Mouse (Mus musculus): ENCODE data around the gene Igdcc3. TPM values are rescaled to one million over a fixed set of nuclear protein-coding genes. Genes with fewer than 3 reads are reported as not detected.
"Not testable (repeated sequence)": the region's sequence is repeated elsewhere in the genome, so short reads cannot be mapped to it uniquely, and the experiment has no call there.

Gene Igdcc3
- polyA plus RNA-seq, 1 experiment, result not detected

GRCm38 (mm10) chr9:65216972-65217371, 76.0 kb downstream of the Igdcc3 start:
- H3K27me3 ChIP-seq (ENCODE audit: control insufficient read depth), result no peaks in the 10 kb centered on the region
- H3K9me3 ChIP-seq (ENCODE audit: control insufficient read depth, low read length), result peaks cover 6% of the 10 kb centered on the region; the same call in 1 of the 2 replicates
- H3K4me1 ChIP-seq (ENCODE audit: control insufficient read depth), result peaks cover 68% of the 10 kb centered on the region
- peaks cover 36% of the 10 kb centered on the region for H3K36me3 ChIP-seq (ENCODE audit: control insufficient read depth)
- H3K4me3 ChIP-seq (replicated peaks), result peak overlapping the region; percentile 79
- TF ChIP-seq TAL1 (IDR thresholded peaks at IDR 0.05; ENCODE audit: low read length) (no peak), GATA1 (IDR thresholded peaks at IDR 0.05; ENCODE audit: low read length) (peak; percentile 85)

- peak overlapping the region; percentile 79 for H3K4me3 ChIP-seq (replicated peaks)
- peaks cover 72% of the 10 kb centered on the region for H3K4me1 ChIP-seq (ENCODE audit: control insufficient read depth)
- H3K9me3 ChIP-seq (ENCODE audit: control insufficient read depth, low read length), result peaks cover 4% of the 10 kb centered on the region; the same call in 1 of the 2 replicates
- peaks cover 42% of the 10 kb centered on the region for H3K36me3 ChIP-seq (ENCODE audit: control insufficient read depth)
- TF ChIP-seq GATA1 (IDR thresholded peaks at IDR 0.05; ENCODE audit: low read length), result peak; percentile 48
- TF ChIP-seq TAL1 (IDR thresholded peaks at IDR 0.05; ENCODE audit: low read length), result no peak
- no peaks in the 10 kb centered on the region for H3K27me3 ChIP-seq (ENCODE audit: control insufficient read depth)
Observed at GRCm38 (mm10) chr9:65217661-65218060, 76.7 kb downstream of the Igdcc3 start.

DNA sequence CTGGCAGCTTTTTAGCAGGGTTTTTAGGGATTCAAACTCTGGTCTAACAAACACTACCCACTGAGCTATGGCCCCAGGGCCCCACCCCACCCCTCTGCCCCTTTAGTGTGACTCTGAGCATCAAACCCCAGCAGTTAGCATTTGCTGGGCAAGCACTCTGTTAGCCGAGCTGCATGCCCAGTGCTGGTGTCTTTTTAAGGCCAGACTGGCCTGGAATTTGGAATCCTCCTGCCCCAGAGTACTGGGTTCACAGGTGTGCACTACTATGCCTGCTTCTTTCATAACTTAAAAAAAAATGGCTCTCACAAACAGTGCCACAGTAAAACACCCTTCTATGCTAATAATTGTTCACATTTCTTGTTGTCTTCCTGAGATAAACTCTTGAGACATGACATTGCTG, 77.9 kb downstream of the Igdcc3 start:
- Histone ChIP-seq H3K4me1 (ENCODE audit: control insufficient read depth) (peaks cover 79% of the 10 kb centered on the region), H3K4me3 (replicated peaks) (no peak overlapping the region), H3K9me3 (ENCODE audit: control insufficient read depth, low read length) (no peaks in the 10 kb centered on the region; the same call in 1 of the 2 replicates), H3K27me3 (ENCODE audit: control insufficient read depth) (no peaks in the 10 kb centered on the region), H3K36me3 (ENCODE audit: control insufficient read depth) (peaks cover 51% of the 10 kb centered on the region)
- no peak for TF ChIP-seq GATA1 (IDR thresholded peaks at IDR 0.05; ENCODE audit: low read length)
- no peak for TF ChIP-seq TAL1 (IDR thresholded peaks at IDR 0.05; ENCODE audit: low read length)

DNA sequence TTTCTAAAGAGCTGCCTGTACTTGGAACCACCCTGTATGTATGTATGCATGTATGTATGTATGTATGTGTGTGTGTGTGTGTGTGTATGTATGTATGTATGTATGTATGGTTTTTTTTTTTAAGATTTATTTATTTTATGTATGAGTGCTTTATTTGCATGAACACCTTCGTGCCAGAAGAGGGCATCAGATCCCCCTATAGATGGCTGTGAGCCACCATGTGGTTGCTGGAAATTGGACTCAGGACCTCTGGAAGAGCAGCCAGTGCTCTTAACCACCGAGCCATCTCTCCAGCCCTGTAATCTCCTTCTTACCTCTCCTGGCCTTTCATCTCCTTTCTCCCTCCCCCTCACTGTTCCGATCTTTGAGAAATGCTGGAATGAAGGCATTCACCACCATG, 79.4 kb downstream of the Igdcc3 start:
- Histone ChIP-seq H3K4me1 (ENCODE audit: control insufficient read depth) (peaks cover 71% of the 10 kb centered on the region), H3K36me3 (ENCODE audit: control insufficient read depth) (peaks cover 53% of the 10 kb centered on the region)
- not testable (repeated sequence) for H3K27me3 ChIP-seq (ENCODE audit: control insufficient read depth); H3K4me3 ChIP-seq (replicated peaks); H3K9me3 ChIP-seq (ENCODE audit: control insufficient read depth, low read length)

DNA sequence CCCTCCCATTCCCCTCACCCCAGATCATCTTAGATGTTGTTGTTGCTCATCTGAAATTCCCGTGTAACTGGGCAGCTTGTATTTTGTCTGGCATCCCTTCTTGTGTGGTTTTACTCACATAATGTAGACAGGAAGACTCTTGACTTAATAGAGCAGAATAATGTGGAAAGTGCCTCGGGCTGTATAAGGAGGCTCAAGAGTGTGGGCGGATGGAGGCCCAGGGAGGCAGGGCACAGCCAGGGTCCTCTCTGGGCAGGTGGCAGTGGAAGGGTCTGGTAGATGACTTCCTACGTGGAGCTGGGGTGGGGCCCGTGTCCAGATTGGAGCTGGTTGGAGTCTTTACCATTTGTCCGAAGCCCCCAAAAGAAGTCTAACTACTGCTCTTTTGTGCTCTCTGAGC, 82.9 kb downstream of the Igdcc3 start:
- Histone ChIP-seq H3K9me3 (ENCODE audit: control insufficient read depth, low read length) (no peaks in the 10 kb centered on the region), H3K4me1 (ENCODE audit: control insufficient read depth) (peaks cover 38% of the 10 kb centered on the region), H3K36me3 (ENCODE audit: control insufficient read depth) (peaks cover 65% of the 10 kb centered on the region), H3K4me3 (replicated peaks) (no peak overlapping the region), H3K27me3 (ENCODE audit: control insufficient read depth) (no peaks in the 10 kb centered on the region)
- TF ChIP-seq TAL1 (IDR thresholded peaks at IDR 0.05; ENCODE audit: low read length) (no peak), GATA1 (IDR thresholded peaks at IDR 0.05; ENCODE audit: low read length) (no peak)

- Histone ChIP-seq H3K9me3 (ENCODE audit: control insufficient read depth, low read length) (no peaks in the 10 kb centered on the region), H3K4me3 (replicated peaks) (no peak overlapping the region), H3K36me3 (ENCODE audit: control insufficient read depth) (peaks cover 69% of the 10 kb centered on the region), H3K4me1 (ENCODE audit: control insufficient read depth) (peaks cover 25% of the 10 kb centered on the region), H3K27me3 (ENCODE audit: control insufficient read depth) (no peaks in the 10 kb centered on the region)
- TF ChIP-seq GATA1 (IDR thresholded peaks at IDR 0.05; ENCODE audit: low read length) (no peak), TAL1 (IDR thresholded peaks at IDR 0.05; ENCODE audit: low read length) (no peak)
Observed at GRCm38 (mm10) chr9:65225795-65226194, 84.8 kb downstream of the Igdcc3 start.

DNA sequence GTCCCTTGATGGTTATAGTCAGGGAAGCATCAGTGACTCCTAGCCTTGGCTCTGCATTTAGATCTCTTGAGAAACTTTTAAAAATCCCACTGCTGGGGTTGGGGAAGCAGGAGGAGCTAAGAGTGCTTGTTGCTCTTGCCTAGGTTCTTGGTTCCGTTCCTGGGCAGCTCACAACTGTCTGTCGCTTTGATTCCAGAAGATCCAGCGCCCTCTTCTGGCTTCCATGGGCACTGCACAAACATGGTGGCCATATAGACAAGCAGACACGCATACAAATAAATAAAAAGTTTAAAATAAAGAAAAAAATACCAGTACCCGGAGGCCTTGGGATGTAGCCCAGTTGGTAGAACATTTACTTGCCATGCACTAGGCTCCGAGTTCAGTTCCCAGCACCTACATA, 89.3 kb downstream of the Igdcc3 start:
- H3K36me3 ChIP-seq (ENCODE audit: control insufficient read depth), result peaks cover 93% of the 10 kb centered on the region

GRCm38 (mm10) chr9:65231284-65231683, 90.3 kb downstream of the Igdcc3 start:
- peaks cover 92% of the 10 kb centered on the region for H3K36me3 ChIP-seq (ENCODE audit: control insufficient read depth)
- TF ChIP-seq GATA1 (IDR thresholded peaks at IDR 0.05; ENCODE audit: low read length) (no peak), TAL1 (IDR thresholded peaks at IDR 0.05; ENCODE audit: low read length) (no peak)
- peaks cover 4% of the 10 kb centered on the region for H3K4me1 ChIP-seq (ENCODE audit: control insufficient read depth)
- no peaks in the 10 kb centered on the region for H3K9me3 ChIP-seq (ENCODE audit: control insufficient read depth, low read length)
- H3K27me3 ChIP-seq (ENCODE audit: control insufficient read depth), result no peaks in the 10 kb centered on the region
- no peak overlapping the region for H3K4me3 ChIP-seq (replicated peaks)

More for the DNA sequence above, 89.3 kb downstream of the Igdcc3 start:
- Histone ChIP-seq H3K27me3 (ENCODE audit: control insufficient read depth) (no peaks in the 10 kb centered on the region), H3K4me1 (ENCODE audit: control insufficient read depth) (peaks cover 8% of the 10 kb centered on the region), H3K4me3 (replicated peaks) (no peak overlapping the region), H3K9me3 (ENCODE audit: control insufficient read depth, low read length) (no peaks in the 10 kb centered on the region)
- TF ChIP-seq TAL1 (IDR thresholded peaks at IDR 0.05; ENCODE audit: low read length) (no peak), GATA1 (IDR thresholded peaks at IDR 0.05; ENCODE audit: low read length) (no peak)

DNA sequence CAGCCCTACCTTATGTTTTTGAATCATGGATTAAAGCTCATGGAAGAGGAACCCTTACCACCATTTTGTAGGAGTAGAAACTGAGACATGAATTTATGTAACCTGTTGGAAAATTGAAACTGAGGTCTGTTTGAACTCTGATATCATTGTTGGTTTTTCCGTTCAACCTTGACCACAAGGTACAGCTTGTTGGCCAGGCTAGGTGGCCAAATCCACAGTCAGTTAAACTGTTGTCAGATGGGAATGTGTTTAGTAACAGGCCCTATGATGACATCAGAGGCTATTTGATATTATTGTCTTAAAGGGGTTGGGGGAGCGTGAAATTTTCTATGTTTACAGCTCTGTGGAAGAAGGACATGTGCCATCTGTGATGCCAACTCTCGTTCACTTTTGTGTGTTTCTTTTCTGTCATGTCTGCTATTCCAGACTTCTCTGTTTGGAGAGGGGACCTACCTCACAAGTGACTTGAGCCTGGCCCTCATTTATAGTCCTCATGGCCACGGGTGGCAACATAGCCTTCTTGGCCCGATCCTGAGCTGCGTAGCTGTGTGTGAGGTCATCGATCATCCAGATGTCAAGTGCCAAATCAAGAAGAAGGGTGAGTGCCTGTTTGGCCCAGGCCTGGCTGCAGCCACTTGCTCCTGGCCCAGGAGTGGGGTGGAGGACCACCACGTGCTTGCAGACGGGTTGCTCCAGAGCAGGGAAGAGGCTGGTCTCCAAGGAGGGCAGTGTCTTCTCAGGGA, 92.4 kb downstream of the Igdcc3 start:
- Histone ChIP-seq H3K9me3 (ENCODE audit: control insufficient read depth, low read length) (no peaks in the 10 kb centered on the region), H3K4me1 (ENCODE audit: control insufficient read depth) (peaks cover 4% of the 10 kb centered on the region), H3K36me3 (ENCODE audit: control insufficient read depth) (peaks cover 96% of the 10 kb centered on the region), H3K4me3 (replicated peaks) (no peak overlapping the region), H3K27me3 (ENCODE audit: control insufficient read depth) (no peaks in the 10 kb centered on the region)
- TF ChIP-seq TAL1 (IDR thresholded peaks at IDR 0.05; ENCODE audit: low read length), result no peak
- no peak for TF ChIP-seq GATA1 (IDR thresholded peaks at IDR 0.05; ENCODE audit: low read length)

- Histone ChIP-seq H3K4me1 (ENCODE audit: control insufficient read depth) (peaks cover 4% of the 10 kb centered on the region), H3K4me3 (replicated peaks) (no peak overlapping the region), H3K36me3 (ENCODE audit: control insufficient read depth) (peaks cover 86% of the 10 kb centered on the region), H3K27me3 (ENCODE audit: control insufficient read depth) (no peaks in the 10 kb centered on the region), H3K9me3 (ENCODE audit: control insufficient read depth, low read length) (no peaks in the 10 kb centered on the region)
- TF ChIP-seq TAL1 (IDR thresholded peaks at IDR 0.05; ENCODE audit: low read length), result no peak
- TF ChIP-seq GATA1 (IDR thresholded peaks at IDR 0.05; ENCODE audit: low read length), result no peak
Observed at GRCm38 (mm10) chr9:65234734-65235133, 93.7 kb downstream of the Igdcc3 start.

Other genes with a start within 250 kb of the Igdcc3 start
- gene Slc24a1, start 189.6 kb upstream of the Igdcc3 start, polyA plus RNA-seq (2012), result not detected in 2 replicates
- gene Ints14, start 180.3 kb upstream of the Igdcc3 start, polyA plus RNA-seq (2012), result 3.3 and 3.8 TPM in 2 replicates
- gene Hacd3, start 119.5 kb upstream of the Igdcc3 start, polyA plus RNA-seq (2012), result 0.22 and 0.27 TPM in 2 replicates
- gene Dpp8, start 108.8 kb upstream of the Igdcc3 start, polyA plus RNA-seq (2012), result 0.33 and 0.43 TPM in 2 replicates
- gene Igdcc4, start 39.7 kb upstream of the Igdcc3 start, polyA plus RNA-seq (2012), result not detected in 2 replicates
- 3.0 and 3.3 TPM in 2 replicates for gene Parp16, start 54.2 kb downstream of the Igdcc3 start, polyA plus RNA-seq (2012)
- not detected in 2 replicates for gene Cilp, start 124.0 kb downstream of the Igdcc3 start, polyA plus RNA-seq (2012)
- gene Clpx, start 153.1 kb downstream of the Igdcc3 start, polyA plus RNA-seq (2012), result 0.86 and 1.1 TPM in 2 replicates
- gene Pdcd7, start 204.9 kb downstream of the Igdcc3 start, polyA plus RNA-seq (2012), result 0.99 and 1.1 TPM in 2 replicates
- gene Ubap1l, start 219.9 kb downstream of the Igdcc3 start, polyA plus RNA-seq (2012), result 0.05 and 0.06 TPM in 2 replicates

Data from erythroblast, embryonic 14.5 days (primary cell).